Mouse (Mus musculus) stomach, embryonic 16.5 days (tissue): ENCODE measurements around the gene Usp53. TPM values are rescaled to one million over a fixed set of nuclear protein-coding genes. Genes with fewer than 3 reads are reported as not detected.

Experiments used
- ATAC-seq: fragments of 200-750 bp; cut with Nextera tagmentation; 2 replicates; pipeline ENCODE4 v1.8.0; 2017; ENCODE audit warnings: moderate number of reproducible peaks, moderate TSS enrichment; ENCODE audit not compliant: insufficient read depth, low FRiP score
- H3K27ac ChIP-seq: fragments of 300-500 bp; sonication (generic); 2 replicates; pipeline ENCODE4 v1.5.1; 2014; ENCODE audit warnings: low read length
- H3K27me3 ChIP-seq: fragments of 300-500 bp; sonication (generic); 2 replicates; pipeline ENCODE4 v1.6.1; 2014; ENCODE audit warnings: low read length, control low read depth, mixed read lengths; ENCODE audit not compliant: control insufficient read depth, insufficient read depth
- H3K36me3 ChIP-seq: fragments of 300-500 bp; sonication (generic); 2 replicates; pipeline ENCODE4 v1.6.1; 2014; ENCODE audit warnings: low read length; ENCODE audit not compliant: control insufficient read depth, insufficient read depth
- H3K4me1 ChIP-seq: fragments of 300-500 bp; sonication (generic); 2 replicates; pipeline ENCODE4 v1.6.1; 2014; ENCODE audit warnings: low read length, control low read depth, mixed read lengths; ENCODE audit not compliant: control insufficient read depth, insufficient read depth
- H3K4me2 ChIP-seq: fragments of 300-500 bp; sonication (generic); 2 replicates; pipeline ENCODE4 v1.6.1; 2014; ENCODE audit warnings: low read depth, low read length, mixed read lengths
- H3K4me3 ChIP-seq: fragments of 300-500 bp; sonication (generic); replicated peaks from 2 replicates; pipeline ENCODE4 v1.5.1; 2014; ENCODE audit warnings: mild to moderate bottlenecking, low read length
- H3K9ac ChIP-seq: fragments of 300-500 bp; sonication (generic); 2 replicates; pipeline ENCODE4 v1.6.1; 2014; ENCODE audit warnings: low read length
- H3K9me3 ChIP-seq: fragments of 300-500 bp; sonication (generic); replicated peaks from 2 replicates; pipeline ENCODE4 v1.6.1; 2016; ENCODE audit warnings: low read length, control low read depth; ENCODE audit not compliant: control insufficient read depth
- WGBS: fragments of 180-500 bp; shearing (Covaris S2); extraction: QIAGEN DNeasy Blood & Tissue Kit; methylation state at CpG from one replicate; pipeline ENCODE4 v1.1.7; 2014; 5-methylcytosine and 5-hydroxymethylcytosine counted together
- polyA plus RNA-seq: library from polyadenylated mRNA; unstranded; fragments of >200 nt; fragmentation: Nextera tagmentation; extraction: Ambion mirVana; gene quantifications from 2 replicates; pipeline ENCODE4 v1.2.1, GENCODE M21; 2015

Usp53 gene
- polyA plus RNA-seq, 1 experiment from 2014 or later: 17.6 TPM

DNA sequence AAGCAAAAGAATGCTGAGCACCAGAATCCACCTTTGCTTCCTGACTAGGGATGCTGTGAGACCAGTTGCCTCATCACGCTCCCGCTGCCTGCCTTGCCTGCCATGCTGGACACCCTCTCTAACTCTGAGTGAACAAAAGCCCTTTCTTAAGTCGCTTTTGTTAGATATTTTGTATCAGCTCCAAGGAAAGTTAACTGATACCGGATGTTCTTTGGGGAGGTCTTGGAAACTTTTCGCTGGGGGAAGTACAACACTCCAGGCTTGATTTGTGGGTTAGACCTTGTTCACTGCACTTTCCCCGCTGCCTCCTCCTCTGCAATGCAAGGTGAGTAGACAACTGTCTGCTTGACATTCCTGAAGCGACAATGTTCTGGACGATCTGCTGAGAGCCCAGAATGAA is 14.2 kb upstream of the Usp53 start:
- Histone ChIP-seq H3K9me3 (peaks cover 3% of the 10 kb centered on the region; the same call in 1 of the 2 replicates), H3K4me1 (no peaks in the 10 kb centered on the region), H3K36me3 (no peaks in the 10 kb centered on the region), H3K4me2 (no peak overlapping the region), H3K27me3 (no peaks in the 10 kb centered on the region), H3K4me3 (no peak overlapping the region), H3K9ac (no peak overlapping the region), H3K27ac (no peak overlapping the region)
- 75% methylated on average over 8 of the region's 8 CpGs for WGBS
- ATAC-seq: no peak

DNA sequence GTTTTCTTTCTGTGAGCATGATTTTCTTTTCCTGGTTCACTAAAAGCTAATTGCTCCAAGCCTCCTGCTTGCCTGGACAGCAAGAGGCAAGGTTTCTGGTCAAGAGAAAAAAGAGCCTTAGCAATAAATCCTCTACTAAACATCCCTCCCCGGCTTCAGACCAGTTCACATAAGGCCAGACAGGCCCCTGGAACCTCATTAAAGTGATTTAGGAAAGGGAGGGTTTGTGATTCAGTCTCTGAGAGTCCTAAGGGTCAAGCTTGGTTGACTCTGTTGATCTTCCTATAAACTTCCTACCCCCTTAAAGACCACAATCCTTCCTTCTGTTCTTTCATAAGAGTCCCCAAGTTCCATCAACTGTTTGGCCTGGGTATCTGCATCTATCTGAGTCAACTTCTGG is 12.7 kb upstream of the Usp53 start:
- Histone ChIP-seq H3K9me3 (peaks cover 3% of the 10 kb centered on the region; the same call in 1 of the 2 replicates), H3K27ac (no peak overlapping the region), H3K4me2 (no peak overlapping the region), H3K27me3 (no peaks in the 10 kb centered on the region), H3K36me3 (no peaks in the 10 kb centered on the region), H3K4me1 (no peaks in the 10 kb centered on the region), H3K4me3 (no peak overlapping the region), H3K9ac (no peak overlapping the region)
- 48% methylated on average over 1 of the region's 1 CpGs for WGBS
- ATAC-seq: no peak

DNA sequence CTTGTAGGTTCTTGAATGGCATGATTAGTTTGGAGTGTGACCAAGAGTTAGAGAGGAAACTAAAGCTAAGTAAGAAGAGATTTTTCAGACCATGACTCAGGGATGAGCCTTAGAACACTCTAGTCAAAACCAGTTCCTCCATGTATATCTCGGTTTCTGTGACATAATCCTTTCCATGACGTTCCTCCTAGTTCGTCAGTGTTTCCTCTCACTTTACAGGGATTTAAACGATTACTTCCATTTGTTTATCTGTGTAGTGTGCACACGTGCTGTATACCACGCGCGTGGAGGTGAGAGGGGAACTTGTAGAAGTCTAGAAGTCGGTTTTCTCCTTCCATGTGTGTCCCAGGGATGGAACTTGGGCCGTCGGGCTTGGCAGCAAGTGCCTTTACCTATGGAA is 2.6 kb upstream of the Usp53 start:
- Histone ChIP-seq H3K27ac (peak overlapping the region; percentile 10), H3K9ac (no peak overlapping the region), H3K4me2 (no peak overlapping the region), H3K9me3 (no peaks in the 10 kb centered on the region), H3K27me3 (no peaks in the 10 kb centered on the region), H3K36me3 (no peaks in the 10 kb centered on the region), H3K4me1 (peaks cover 6% of the 10 kb centered on the region; the same call in 1 of the 2 replicates), H3K4me3 (no peak overlapping the region)
- 75% methylated on average over 11 of the region's 11 CpGs for WGBS
- no peak for ATAC-seq

DNA sequence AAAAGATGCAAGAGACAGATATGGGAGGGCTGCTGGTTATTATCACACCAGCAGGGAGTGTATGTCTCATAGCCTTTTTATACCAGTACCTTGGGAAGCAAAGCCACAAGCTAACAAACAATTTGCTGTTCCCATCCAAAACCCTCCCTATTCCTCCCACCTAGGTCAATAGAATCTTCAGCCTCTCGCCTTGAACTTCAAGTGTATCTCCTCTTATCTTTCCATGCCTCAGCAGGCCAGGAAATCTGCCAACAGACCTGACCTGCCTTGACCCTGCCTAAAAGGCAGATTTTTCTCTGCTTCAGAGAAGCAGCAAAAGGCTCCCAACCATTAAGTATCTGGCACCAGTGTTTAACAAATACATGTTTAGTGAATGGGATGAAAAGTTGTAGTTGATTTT is 2.1 kb upstream of the Usp53 start:
- H3K4me2 ChIP-seq: no peak overlapping the region
- no peak overlapping the region for H3K9ac ChIP-seq
- no peak overlapping the region for H3K4me3 ChIP-seq
- WGBS: 30% methylated on average over 1 of the region's 1 CpGs
- no peak for ATAC-seq
- no peaks in the 10 kb centered on the region for H3K9me3 ChIP-seq
- H3K36me3 ChIP-seq: no peaks in the 10 kb centered on the region
- peak overlapping the region; percentile 10 for H3K27ac ChIP-seq
- H3K27me3 ChIP-seq: no peaks in the 10 kb centered on the region
- peaks cover 6% of the 10 kb centered on the region; the same call in 1 of the 2 replicates for H3K4me1 ChIP-seq

DNA sequence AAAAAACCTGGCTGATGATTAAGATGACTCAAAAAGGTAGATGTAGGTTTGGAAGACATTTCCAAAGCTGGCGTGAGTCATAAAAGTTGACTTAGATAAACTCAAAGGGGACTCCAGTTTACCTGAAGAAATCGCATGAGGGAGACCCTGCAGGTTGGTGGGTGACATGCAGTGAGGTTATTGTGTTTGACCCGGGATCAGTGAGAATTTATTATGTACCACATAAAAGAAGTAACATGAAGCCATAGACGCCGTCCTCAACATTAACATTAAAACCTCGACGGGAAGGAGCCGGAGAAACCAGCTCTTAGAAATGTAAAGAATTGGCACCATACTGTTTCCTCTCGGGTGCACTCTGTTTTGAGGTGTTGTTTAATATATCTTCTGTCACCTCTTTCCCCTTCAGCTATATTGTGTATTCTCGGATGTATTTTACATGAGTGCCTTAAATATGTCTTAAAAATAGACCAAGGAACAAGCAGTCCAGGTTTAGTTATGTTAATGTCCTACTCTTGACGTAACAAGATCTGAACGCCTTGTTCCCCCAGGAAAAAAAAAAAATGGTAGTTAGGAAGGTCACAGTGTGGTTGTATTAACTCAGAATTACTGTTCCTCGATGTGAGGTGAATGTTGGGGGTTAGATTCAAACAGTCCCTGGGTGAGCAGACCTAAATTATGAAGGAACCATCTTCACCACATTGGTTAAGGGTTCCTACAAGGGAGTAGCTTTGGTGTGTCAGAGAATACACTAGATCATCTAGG is 1.1 kb upstream of the Usp53 start:
- peak overlapping the region; percentile 95 for H3K9ac ChIP-seq
- peaks cover 6% of the 10 kb centered on the region; the same call in 1 of the 2 replicates for H3K4me1 ChIP-seq
- H3K4me3 ChIP-seq: peak overlapping the region; percentile 84
- ATAC-seq: no peak
- H3K36me3 ChIP-seq: no peaks in the 10 kb centered on the region
- no peaks in the 10 kb centered on the region for H3K27me3 ChIP-seq
- H3K9me3 ChIP-seq: no peaks in the 10 kb centered on the region
- H3K27ac ChIP-seq: peak overlapping the region; percentile 98
- H3K4me2 ChIP-seq: peak overlapping the region; percentile 75
- WGBS: 16% methylated on average over 13 of the region's 13 CpGs

DNA sequence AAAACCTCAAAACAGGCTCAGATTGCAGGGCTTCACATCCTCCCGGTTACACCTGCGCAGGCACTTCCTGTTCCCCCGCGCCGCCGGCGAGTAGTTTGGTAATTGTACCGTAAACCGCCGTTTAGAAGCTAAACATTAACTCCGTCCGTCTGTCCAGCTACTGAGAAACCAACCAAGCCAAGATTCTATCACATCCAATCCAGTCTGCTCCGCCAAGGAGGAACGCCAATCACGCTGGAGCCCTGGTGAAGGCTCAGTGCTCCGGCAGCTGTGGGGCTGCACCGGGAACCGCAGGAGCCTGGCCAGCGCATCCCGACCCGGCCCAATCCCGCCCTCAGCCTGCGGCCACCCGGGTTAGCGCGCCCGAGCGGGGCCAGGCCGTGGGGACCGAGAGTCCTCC is 461 bp downstream of the Usp53 start:
- H3K4me2 ChIP-seq: peak overlapping the region; percentile 73

DNA sequence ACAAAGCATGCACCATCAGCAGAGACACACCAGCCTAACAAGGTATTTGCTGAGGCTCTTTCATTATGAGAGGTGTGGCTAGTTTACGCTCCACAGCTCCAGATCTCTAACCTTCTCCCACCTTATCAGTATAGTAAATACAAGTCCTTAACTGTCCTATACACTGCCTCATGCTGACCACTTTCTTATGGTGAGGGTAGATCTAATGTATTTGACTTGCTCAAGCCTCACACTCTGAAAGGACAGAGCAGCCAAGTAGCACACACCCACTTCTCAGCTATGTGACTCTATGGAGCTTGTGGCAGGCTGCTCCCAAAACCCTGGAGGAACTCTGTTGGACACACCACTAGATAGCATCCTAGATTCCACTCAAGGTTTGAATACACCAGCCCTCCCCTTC is 8.3 kb downstream of the Usp53 start:
- Histone ChIP-seq H3K27ac (peak overlapping the region; percentile 48; the same call in 1 of the 2 replicates), H3K27me3 (no peaks in the 10 kb centered on the region)

More for the DNA sequence above, 461 bp downstream of the Usp53 start:
- H3K36me3 ChIP-seq: no peaks in the 10 kb centered on the region
- H3K9me3 ChIP-seq: no peaks in the 10 kb centered on the region
- peak overlapping the region; percentile 84 for H3K4me3 ChIP-seq
- no peak for ATAC-seq
- peak overlapping the region; percentile 86 for H3K9ac ChIP-seq
- H3K27me3 ChIP-seq: no peaks in the 10 kb centered on the region
- H3K4me1 ChIP-seq: peaks cover 6% of the 10 kb centered on the region; the same call in 1 of the 2 replicates
- peak overlapping the region; percentile 93 for H3K27ac ChIP-seq
- 0% methylated on average over 30 of the region's 30 CpGs for WGBS

DNA sequence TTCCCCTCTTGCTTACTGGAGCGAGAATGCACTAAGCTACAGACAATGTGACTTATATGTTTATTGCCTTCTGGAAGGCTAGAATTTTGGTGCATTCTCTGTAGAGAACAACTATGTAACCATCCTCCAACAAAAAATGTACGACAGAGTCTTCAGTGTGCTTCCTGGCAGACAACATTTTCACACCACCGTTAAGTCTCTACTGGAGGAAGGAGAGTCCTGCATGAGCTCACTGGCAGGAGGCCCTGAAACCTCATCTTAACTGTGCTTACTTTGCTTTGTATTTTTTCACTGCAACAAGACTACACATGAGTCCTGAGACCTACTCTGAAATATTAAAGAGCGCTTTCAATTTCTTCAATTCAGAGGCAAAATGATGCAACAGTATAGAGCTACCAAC is 8.9 kb downstream of the Usp53 start:
- Histone ChIP-seq H3K27me3 (no peaks in the 10 kb centered on the region), H3K27ac (peak overlapping the region; percentile 8; the same call in 1 of the 2 replicates), H3K4me1 (peaks cover 16% of the 10 kb centered on the region; the same call in 1 of the 2 replicates), H3K4me3 (no peak overlapping the region), H3K9ac (no peak overlapping the region), H3K4me2 (no peak overlapping the region), H3K36me3 (no peaks in the 10 kb centered on the region), H3K9me3 (no peaks in the 10 kb centered on the region)
- ATAC-seq: no peak
- WGBS: 62% methylated on average over 4 of the region's 4 CpGs

More for the DNA sequence above, 8.3 kb downstream of the Usp53 start:
- 79% methylated on average over 1 of the region's 1 CpGs for WGBS
- Histone ChIP-seq H3K4me2 (no peak overlapping the region), H3K4me3 (no peak overlapping the region), H3K36me3 (no peaks in the 10 kb centered on the region), H3K9me3 (no peaks in the 10 kb centered on the region), H3K4me1 (peaks cover 16% of the 10 kb centered on the region; the same call in 1 of the 2 replicates), H3K9ac (0 out of 2 replicates have a peak overlapping the region, but pooled peaks have one; percentile 21)
- no peak for ATAC-seq

DNA sequence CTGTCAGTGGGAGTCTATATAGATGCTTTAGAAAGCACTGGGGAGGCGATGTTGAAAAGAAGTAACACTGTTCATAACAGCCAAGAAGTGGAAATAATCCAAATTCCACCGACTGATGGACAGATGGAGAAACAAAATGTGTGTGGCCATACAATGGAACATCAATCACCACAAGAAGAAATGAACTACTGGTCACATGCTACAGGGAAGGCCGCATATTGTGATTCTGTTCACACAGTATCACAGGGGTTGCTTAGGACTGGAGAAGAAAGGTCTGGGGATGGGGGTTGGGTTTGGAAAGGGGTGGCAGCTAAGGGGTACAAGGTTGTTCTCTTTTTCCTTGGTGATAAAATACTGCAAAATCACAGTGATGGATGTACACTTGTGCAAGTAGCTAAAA is 9.5 kb downstream of the Usp53 start:
- Histone ChIP-seq H3K27me3 (no peaks in the 10 kb centered on the region), H3K9me3 (no peaks in the 10 kb centered on the region), H3K4me1 (peaks cover 16% of the 10 kb centered on the region; the same call in 1 of the 2 replicates), H3K36me3 (no peaks in the 10 kb centered on the region), H3K27ac (no peak overlapping the region), H3K4me3 (no peak overlapping the region), H3K4me2 (no peak overlapping the region), H3K9ac (no peak overlapping the region)
- WGBS: 57% methylated on average over 3 of the region's 3 CpGs
- ATAC-seq: no peak
